Mouse (Mus musculus) liver, embryonic 14.5 days (tissue): ENCODE measurements around the gene Cdh9. TPM values are rescaled to one million over a fixed set of nuclear protein-coding genes. Genes with fewer than 3 reads are reported as not detected.
A peak's percentile ranks its signal among the peaks of the same experiment; 100 is the strongest.

ENCODE experiments used
- ATAC-seq: fragments of 200-750 bp; cut with Nextera tagmentation; 2 replicates; pipeline ENCODE4 v1.8.0; 2017; ENCODE audit warnings: moderate number of reproducible peaks, mild to moderate bottlenecking, moderate library complexity; ENCODE audit not compliant: insufficient read depth
- DNase-seq, 3 experiments: peaks; one replicate each; pipeline ENCODE4 v3.0.0-alpha.2; 2012 to 2013; ENCODE audit warnings: low read depth in 3 of 3, low spot score in 3 of 3
- H3K27ac ChIP-seq: fragments of 300-500 bp; sonication (generic); 2 replicates; pipeline ENCODE4 v1.5.1; 2014; ENCODE audit warnings: moderate library complexity, mild to moderate bottlenecking, control low read depth, inconsistent platforms
- H3K27me3 ChIP-seq: fragments of 300-500 bp; sonication (generic); 2 replicates; pipeline ENCODE4 v1.6.1; 2014; ENCODE audit warnings: mild to moderate bottlenecking, low read length, moderate library complexity; ENCODE audit not compliant: control insufficient read depth, insufficient read depth
- H3K36me3 ChIP-seq: fragments of 300-500 bp; sonication (generic); replicated peaks from 2 replicates; pipeline ENCODE4 v1.6.1; 2014; ENCODE audit warnings: low read depth; ENCODE audit not compliant: control insufficient read depth, insufficient read depth
- H3K4me1 ChIP-seq, 2 experiments: fragments of 200-500 bp in 1 of 2; fragments of 300-500 bp in 1 of 2; sonication (generic) in 1 of 2; replicated peaks; 2 replicates each; pipeline ENCODE4 v1.6.1; 2012 to 2014; ENCODE audit warnings: antibody characterized with exemption in 1 of 2, inconsistent platforms in 1 of 2, low read length in 1 of 2; ENCODE audit not compliant: control insufficient read depth in 2 of 2, insufficient read depth in 2 of 2
- H3K4me2 ChIP-seq: fragments of 300-500 bp; sonication (generic); 2 replicates; pipeline ENCODE4 v1.6.1; 2014; ENCODE audit warnings: low read depth, mild to moderate bottlenecking, control low read depth, moderate library complexity
- H3K4me3 ChIP-seq, 2 experiments: fragments of 200-500 bp in 1 of 2; fragments of 300-500 bp in 1 of 2; sonication (generic) in 1 of 2; 2 replicates each; pipeline ENCODE4 v1.5.1; 2012 to 2014; ENCODE audit warnings: low read depth in 2 of 2, low read length in 2 of 2, mild to moderate bottlenecking in 2 of 2, control low read depth in 1 of 2, inconsistent platforms in 1 of 2, moderate library complexity in 1 of 2; ENCODE audit not compliant: insufficient read depth in 1 of 2
- H3K9ac ChIP-seq: fragments of 300-500 bp; sonication (generic); replicated peaks from 2 replicates; pipeline ENCODE4 v1.6.1; 2014; ENCODE audit warnings: mild to moderate bottlenecking, control low read depth, moderate library complexity
- H3K9me3 ChIP-seq: fragments of 300-500 bp; sonication (generic); 2 replicates; pipeline ENCODE4 v1.6.1; 2016; ENCODE audit warnings: low read length, mixed read lengths; ENCODE audit not compliant: control insufficient read depth
- CTCF ChIP-seq: IDR thresholded peaks from 2 replicates; pipeline ENCODE4 v1.5.1; 2016; ENCODE audit warnings: antibody characterized with exemption, low read depth, control low read depth
- EP300 ChIP-seq: IDR thresholded peaks from 2 replicates; pipeline ENCODE4 v1.6.1; 2016; ENCODE audit warnings: antibody characterized with exemption, low read depth
- WGBS: fragments of 180-500 bp; shearing (Covaris S2); extraction: QIAGEN DNeasy Blood & Tissue Kit; methylation state at CpG from one replicate; pipeline ENCODE4 v1.1.7; 2014; ENCODE audit not compliant: insufficient replicate concordance; 5-methylcytosine and 5-hydroxymethylcytosine counted together
- polyA plus RNA-seq, 2 experiments: library from polyadenylated mRNA; depleted of rRNA in 1 of 2; stranded (reverse) in 1 of 2; unstranded in 1 of 2; fragments of >200 nt; fragmentation: Nextera tagmentation in 1 of 2; extraction: Ambion mirVana in 1 of 2; gene quantifications; 2 replicates each; pipeline versions ENCODE4 v1.2.1 to v1.2.3; 2012 to 2014

Cdh9 gene
- polyA plus RNA-seq, 2 experiments: not detected

DNA sequence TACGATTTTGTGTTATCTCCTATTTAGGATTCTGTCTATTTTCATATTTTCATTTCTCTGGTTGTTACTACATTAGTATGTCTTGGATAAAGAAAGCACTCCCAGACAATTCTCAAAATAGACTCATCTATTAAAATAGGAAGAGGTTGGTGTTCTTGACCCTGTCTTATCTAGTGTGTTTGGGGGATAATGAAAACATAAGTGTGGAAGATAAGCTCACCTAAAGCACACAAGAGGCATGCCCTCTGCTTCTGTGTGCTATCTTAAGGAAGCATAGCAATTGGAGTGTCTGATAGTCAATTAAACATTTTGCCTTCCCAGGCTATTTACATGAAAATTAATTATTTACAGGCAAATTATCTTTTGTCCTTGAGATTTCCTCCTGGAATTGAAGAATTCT, 18.1 kb downstream of the Cdh9 start:
- Histone ChIP-seq H3K27me3 (no peaks in the 10 kb centered on the region), H3K27ac (no peak overlapping the region), H3K36me3 (no peaks in the 10 kb centered on the region), H3K9ac (no peak overlapping the region), H3K4me2 (no peak overlapping the region), H3K4me1 (no peaks in the 10 kb centered on the region), H3K9me3 (no peaks in the 10 kb centered on the region), H3K4me3 (no peak overlapping the region)
- ATAC-seq (no peak), DNase-seq (no peak)
- TF ChIP-seq EP300 (no peak), CTCF (no peak)
- 58% methylated on average over 1 of the region's 1 CpGs for WGBS

DNA sequence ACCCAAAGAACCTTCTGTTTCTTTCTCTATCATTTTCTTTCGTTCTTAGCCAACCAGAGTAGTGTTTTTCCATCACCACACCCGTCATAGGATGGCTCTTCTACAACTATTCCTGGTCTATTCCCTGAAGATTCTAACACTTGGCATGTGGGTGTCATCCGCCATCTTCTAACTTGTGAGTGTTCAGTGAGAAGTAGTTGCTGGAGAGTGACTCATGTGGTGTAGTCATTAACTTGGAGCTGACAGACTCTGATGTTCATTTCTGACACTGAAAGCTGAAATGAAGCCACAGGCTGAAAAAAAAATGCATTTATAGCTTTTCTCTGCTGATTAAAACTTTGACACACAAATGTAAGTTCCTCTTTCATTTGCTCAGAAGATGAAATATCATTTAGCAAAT, 34.7 kb downstream of the Cdh9 start:
- DNase-seq (no peak), ATAC-seq (no peak)
- Histone ChIP-seq H3K27ac (no peak overlapping the region), H3K27me3 (no peaks in the 10 kb centered on the region), H3K4me3 (no peak overlapping the region), H3K9me3 (no peaks in the 10 kb centered on the region), H3K4me1 (no peaks in the 10 kb centered on the region), H3K9ac (no peak overlapping the region), H3K4me2 (no peak overlapping the region), H3K36me3 (no peaks in the 10 kb centered on the region)
- WGBS: 47% methylated on average over 3 of the region's 3 CpGs
- TF ChIP-seq CTCF: no peak
- TF ChIP-seq EP300: no peak

GRCm38 (mm10) chr15:16784575-16784974, 56.0 kb downstream of the Cdh9 start:
- ATAC-seq: 0 out of 2 replicates have a peak, but pooled peaks have one; percentile 28

GRCm38 (mm10) chr15:16792857-16793256, 64.3 kb downstream of the Cdh9 start:
- ATAC-seq (no peak), DNase-seq (no peak)
- H3K9ac ChIP-seq: no peak overlapping the region
- TF ChIP-seq EP300 (no peak), CTCF (no peak)
- H3K27ac ChIP-seq: no peak overlapping the region
- no peaks in the 10 kb centered on the region for H3K27me3 ChIP-seq
- H3K4me2 ChIP-seq: no peak overlapping the region
- H3K9me3 ChIP-seq: no peaks in the 10 kb centered on the region
- no peak overlapping the region for H3K4me3 ChIP-seq
- H3K36me3 ChIP-seq: no peaks in the 10 kb centered on the region
- 59% methylated on average over 3 of the region's 3 CpGs for WGBS
- no peaks in the 10 kb centered on the region for H3K4me1 ChIP-seq

More at GRCm38 (mm10) chr15:16784575-16784974, 56.0 kb downstream of the Cdh9 start:
- Histone ChIP-seq H3K27ac (no peak overlapping the region), H3K9me3 (no peaks in the 10 kb centered on the region), H3K4me1 (no peaks in the 10 kb centered on the region), H3K27me3 (no peaks in the 10 kb centered on the region), H3K36me3 (no peaks in the 10 kb centered on the region), H3K4me3 (no peak overlapping the region), H3K9ac (no peak overlapping the region), H3K4me2 (no peak overlapping the region)
- TF ChIP-seq EP300: no peak
- TF ChIP-seq CTCF: no peak
- 25% methylated on average over 1 of the region's 1 CpGs for WGBS
- no peak for DNase-seq

GRCm38 (mm10) chr15:16801302-16801701, 72.7 kb downstream of the Cdh9 start:
- Histone ChIP-seq H3K27me3 (no peaks in the 10 kb centered on the region), H3K36me3 (no peaks in the 10 kb centered on the region), H3K4me2 (no peak overlapping the region), H3K27ac (no peak overlapping the region), H3K9ac (no peak overlapping the region), H3K4me1 (no peaks in the 10 kb centered on the region), H3K4me3 (no peak overlapping the region), H3K9me3 (no peaks in the 10 kb centered on the region)
- ATAC-seq (no peak), DNase-seq (no peak)
- TF ChIP-seq CTCF: no peak
- TF ChIP-seq EP300: no peak

DNA sequence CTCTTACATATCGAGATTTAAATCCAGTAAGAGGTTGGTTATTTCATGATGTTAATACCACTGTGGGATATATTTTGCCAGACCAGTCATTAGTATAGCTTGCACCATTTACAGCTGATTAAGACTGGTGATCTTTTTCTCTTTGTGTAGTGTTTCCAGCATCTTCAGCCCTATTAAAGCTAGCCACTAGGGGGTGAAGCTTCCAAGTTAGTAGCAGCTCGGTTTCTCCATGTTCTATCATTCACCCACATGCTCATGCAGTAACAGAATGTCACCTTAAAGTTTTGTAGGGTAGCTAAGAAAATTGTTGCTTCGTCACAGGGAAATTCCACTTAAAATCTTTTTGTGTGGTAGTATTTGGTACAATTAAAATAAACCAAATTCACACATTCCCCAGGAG, 82.2 kb downstream of the Cdh9 start:
- Histone ChIP-seq H3K9ac (no peak overlapping the region), H3K4me2 (no peak overlapping the region), H3K4me1 (no peaks in the 10 kb centered on the region), H3K36me3 (no peaks in the 10 kb centered on the region), H3K27me3 (no peaks in the 10 kb centered on the region), H3K9me3 (no peaks in the 10 kb centered on the region), H3K27ac (no peak overlapping the region), H3K4me3 (no peak overlapping the region)
- ATAC-seq (no peak), DNase-seq (no peak)
- 37% methylated on average over 3 of the region's 3 CpGs for WGBS
- TF ChIP-seq EP300 (no peak), CTCF (no peak)
